Mouse (Mus musculus): Measurements from ENCODE around the gene Plxna4. TPM values are rescaled to one million over a fixed set of nuclear protein-coding genes. Genes with fewer than 3 reads are reported as not detected.

Plxna4 gene
- total RNA-seq, 1 experiment = 0.98 TPM

GRCm38 (mm10) chr6:32202664-32203192, 385.3 kb downstream of the Plxna4 start:
- Histone ChIP-seq H3K36me3 (ENCODE audit: control insufficient read depth, insufficient read depth, low read length, poor library complexity, severe bottlenecking) (no peaks in the 10 kb centered on the region), H3K27ac (ENCODE audit: insufficient read depth, low read depth, low read length, poor library complexity, severe bottlenecking) (no peak overlapping the region), H3K4me1 (ENCODE audit: control insufficient read depth in 2 of 2, insufficient read depth in 2 of 2, low read length in 2 of 2, poor library complexity in 1 of 2) (peaks cover 0 to 13% of the 10 kb centered on the region in 2 experiments; a peak in 2 of 4 replicates), H3K9me3 (ENCODE audit: control insufficient read depth, insufficient read depth, low read depth, low read length) (no peaks in the 10 kb centered on the region), H3K9ac (ENCODE audit: insufficient read depth, low read depth, low read length, poor library complexity, severe bottlenecking) (no peak overlapping the region), H3K4me3 (ENCODE audit: insufficient read depth in 1 of 2, low read depth in 1 of 2, low read length in 2 of 2, poor library complexity in 1 of 2, severe bottlenecking in 1 of 2) (no peak overlapping the region)
- in situ Hi-C loops (cut with MboI; ENCODE audit: low sequenced_read_pairs in 2 of 2, unreplicated experiment in 2 of 2) = no loop called here
- TF ChIP-seq CHD2 (IDR thresholded peaks at IDR 0.05; ENCODE audit: low read depth, low read length) (no peak), ZNF384 (IDR thresholded peaks at IDR 0.05; ENCODE audit: low read depth, low read length) (no peak), HCFC1 (IDR thresholded peaks at IDR 0.05; ENCODE audit: borderline replicate concordance, insufficient read depth, low read length) (no peak), MAFK (IDR thresholded peaks at IDR 0.05; ENCODE audit: insufficient read depth, low read depth, low read length) (no peak), ZC3H11A (IDR thresholded peaks at IDR 0.05; ENCODE audit: borderline replicate concordance, low read depth, low read length) (no peak)
- DNase-seq (ENCODE audit: low read depth, low spot score) = peak; percentile 40

GRCm38 (mm10) chr6:32201506-32201905, 386.5 kb downstream of the Plxna4 start:
- TF ChIP-seq ZC3H11A (IDR thresholded peaks at IDR 0.05; ENCODE audit: borderline replicate concordance, low read depth, low read length) (no peak), MAFK (IDR thresholded peaks at IDR 0.05; ENCODE audit: insufficient read depth, low read depth, low read length) (no peak), ZNF384 (IDR thresholded peaks at IDR 0.05; ENCODE audit: low read depth, low read length) (no peak), CHD2 (IDR thresholded peaks at IDR 0.05; ENCODE audit: low read depth, low read length) (no peak)
- H3K4me1 ChIP-seq (ENCODE audit: control insufficient read depth in 2 of 2, insufficient read depth in 2 of 2, low read length in 2 of 2, poor library complexity in 1 of 2) = peaks cover 0 to 13% of the 10 kb centered on the region in 2 experiments; a peak in 2 of 4 replicates
- in situ Hi-C loops (cut with MboI; ENCODE audit: low sequenced_read_pairs in 2 of 2, unreplicated experiment in 2 of 2) = no loop called here

GRCm38 (mm10) chr6:32199616-32200015, 388.4 kb downstream of the Plxna4 start:
- no peak for DNase-seq (ENCODE audit: low read depth, low spot score)
- in situ Hi-C loops (cut with MboI; ENCODE audit: low sequenced_read_pairs in 2 of 2, unreplicated experiment in 2 of 2) = no loop called here

More at GRCm38 (mm10) chr6:32201506-32201905, 386.5 kb downstream of the Plxna4 start:
- H3K27ac ChIP-seq (ENCODE audit: insufficient read depth, low read depth, low read length, poor library complexity, severe bottlenecking) = no peak overlapping the region
- no peak overlapping the region for H3K4me3 ChIP-seq (ENCODE audit: insufficient read depth in 1 of 2, low read depth in 1 of 2, low read length in 2 of 2, poor library complexity in 1 of 2, severe bottlenecking in 1 of 2)
- H3K36me3 ChIP-seq (ENCODE audit: control insufficient read depth, insufficient read depth, low read length, poor library complexity, severe bottlenecking) = no peaks in the 10 kb centered on the region
- DNase-seq (ENCODE audit: low read depth, low spot score) = no peak
- H3K9me3 ChIP-seq (ENCODE audit: control insufficient read depth, insufficient read depth, low read depth, low read length) = no peaks in the 10 kb centered on the region
- H3K9ac ChIP-seq (ENCODE audit: insufficient read depth, low read depth, low read length, poor library complexity, severe bottlenecking) = no peak overlapping the region

GRCm38 (mm10) chr6:32196913-32197312, 391.1 kb downstream of the Plxna4 start:
- in situ Hi-C loops (cut with MboI; ENCODE audit: low sequenced_read_pairs in 2 of 2, unreplicated experiment in 2 of 2) = no loop called here
- H3K27ac ChIP-seq (ENCODE audit: insufficient read depth, low read depth, low read length, poor library complexity, severe bottlenecking) = no peak overlapping the region
- TF ChIP-seq ZNF384 (IDR thresholded peaks at IDR 0.05; ENCODE audit: low read depth, low read length) = no peak
- no peak for TF ChIP-seq HCFC1 (IDR thresholded peaks at IDR 0.05; ENCODE audit: borderline replicate concordance, insufficient read depth, low read length)
- no peak for TF ChIP-seq ZC3H11A (IDR thresholded peaks at IDR 0.05; ENCODE audit: borderline replicate concordance, low read depth, low read length)
- TF ChIP-seq CHD2 (IDR thresholded peaks at IDR 0.05; ENCODE audit: low read depth, low read length) = no peak
- TF ChIP-seq MAFK (IDR thresholded peaks at IDR 0.05; ENCODE audit: insufficient read depth, low read depth, low read length) = no peak
- no peak overlapping the region for H3K9ac ChIP-seq (ENCODE audit: insufficient read depth, low read depth, low read length, poor library complexity, severe bottlenecking)
- H3K9me3 ChIP-seq (ENCODE audit: control insufficient read depth, insufficient read depth, low read depth, low read length) = no peaks in the 10 kb centered on the region
- peaks cover 0 to 1% of the 10 kb centered on the region in 2 experiments; a peak in 1 of 4 replicates for H3K4me1 ChIP-seq (ENCODE audit: control insufficient read depth in 2 of 2, insufficient read depth in 2 of 2, low read length in 2 of 2, poor library complexity in 1 of 2)
- DNase-seq (ENCODE audit: low read depth, low spot score) = no peak
- H3K4me3 ChIP-seq (ENCODE audit: insufficient read depth in 1 of 2, low read depth in 1 of 2, low read length in 2 of 2, poor library complexity in 1 of 2, severe bottlenecking in 1 of 2) = no peak overlapping the region
- no peaks in the 10 kb centered on the region for H3K36me3 ChIP-seq (ENCODE audit: control insufficient read depth, insufficient read depth, low read length, poor library complexity, severe bottlenecking)

More at GRCm38 (mm10) chr6:32199616-32200015, 388.4 kb downstream of the Plxna4 start:
- TF ChIP-seq MAFK (IDR thresholded peaks at IDR 0.05; ENCODE audit: insufficient read depth, low read depth, low read length) (no peak), CHD2 (IDR thresholded peaks at IDR 0.05; ENCODE audit: low read depth, low read length) (no peak), HCFC1 (IDR thresholded peaks at IDR 0.05; ENCODE audit: borderline replicate concordance, insufficient read depth, low read length) (no peak), ZNF384 (IDR thresholded peaks at IDR 0.05; ENCODE audit: low read depth, low read length) (no peak), ZC3H11A (IDR thresholded peaks at IDR 0.05; ENCODE audit: borderline replicate concordance, low read depth, low read length) (no peak)
- no peaks in the 10 kb centered on the region for H3K36me3 ChIP-seq (ENCODE audit: control insufficient read depth, insufficient read depth, low read length, poor library complexity, severe bottlenecking)
- no peak overlapping the region for H3K4me3 ChIP-seq (ENCODE audit: insufficient read depth in 1 of 2, low read depth in 1 of 2, low read length in 2 of 2, poor library complexity in 1 of 2, severe bottlenecking in 1 of 2)
- H3K9me3 ChIP-seq (ENCODE audit: control insufficient read depth, insufficient read depth, low read depth, low read length) = no peaks in the 10 kb centered on the region
- no peak overlapping the region for H3K9ac ChIP-seq (ENCODE audit: insufficient read depth, low read depth, low read length, poor library complexity, severe bottlenecking)
- peaks cover 0 to 13% of the 10 kb centered on the region in 2 experiments; a peak in 2 of 4 replicates for H3K4me1 ChIP-seq (ENCODE audit: control insufficient read depth in 2 of 2, insufficient read depth in 2 of 2, low read length in 2 of 2, poor library complexity in 1 of 2)
- no peak overlapping the region for H3K27ac ChIP-seq (ENCODE audit: insufficient read depth, low read depth, low read length, poor library complexity, severe bottlenecking)

All from ES-E14 (cell line).